Mouse (Mus musculus): ENCODE measurements around the gene Ppp1cc.
A peak's percentile ranks its signal among the peaks of the same experiment; 100 is the strongest.

The Ppp1cc gene

GRCm38 (mm10) chr5:122190465-122190864 lies 32.4 kb downstream of the Ppp1cc start:
- Histone ChIP-seq H3K4me3 (replicated peaks; ENCODE audit: low read length) (no peak overlapping the region), H3K9me3 (ENCODE audit: low read length) (peaks cover 1% of the 10 kb centered on the region), H3K27me3 (ENCODE audit: insufficient read depth, low read length) (no peaks in the 10 kb centered on the region), H3K36me3 (ENCODE audit: insufficient read depth, low read length) (no peaks in the 10 kb centered on the region), H3K4me1 (replicated peaks; ENCODE audit: low read depth, low read length) (peaks cover 62% of the 10 kb centered on the region)
- TF ChIP-seq CTCF (conservative IDR thresholded peaks at IDR 0.05; ENCODE audit: low read length) (no peak), NANOG (IDR thresholded peaks at IDR 0.05; ENCODE audit: borderline replicate concordance, low read length) (no peak), POU5F1 (IDR thresholded peaks at IDR 0.05; ENCODE audit: borderline replicate concordance, low read length) (no peak)

- H3K9me3 ChIP-seq (ENCODE audit: low read length) = no peaks in the 10 kb centered on the region
- H3K4me3 ChIP-seq (replicated peaks; ENCODE audit: low read length) = no peak overlapping the region
- peaks cover 57% of the 10 kb centered on the region for H3K4me1 ChIP-seq (replicated peaks; ENCODE audit: low read depth, low read length)
- TF ChIP-seq POU5F1 (IDR thresholded peaks at IDR 0.05; ENCODE audit: borderline replicate concordance, low read length) = peak; percentile 80; the same call in 1 of the 2 replicates
- no peak for TF ChIP-seq NANOG (IDR thresholded peaks at IDR 0.05; ENCODE audit: borderline replicate concordance, low read length)
- no peak for TF ChIP-seq CTCF (conservative IDR thresholded peaks at IDR 0.05; ENCODE audit: low read length)
- H3K36me3 ChIP-seq (ENCODE audit: insufficient read depth, low read length) = no peaks in the 10 kb centered on the region
- H3K27me3 ChIP-seq (ENCODE audit: insufficient read depth, low read length) = no peaks in the 10 kb centered on the region
Measured at GRCm38 (mm10) chr5:122191269-122192063, 33.4 kb downstream of the Ppp1cc start.

- H3K36me3 ChIP-seq (ENCODE audit: insufficient read depth, low read length) = no peaks in the 10 kb centered on the region
- no peaks in the 10 kb centered on the region for H3K27me3 ChIP-seq (ENCODE audit: insufficient read depth, low read length)
- TF ChIP-seq NANOG (IDR thresholded peaks at IDR 0.05; ENCODE audit: borderline replicate concordance, low read length) (no peak), POU5F1 (IDR thresholded peaks at IDR 0.05; ENCODE audit: borderline replicate concordance, low read length) (no peak), CTCF (conservative IDR thresholded peaks at IDR 0.05; ENCODE audit: low read length) (no peak)
- no peaks in the 10 kb centered on the region for H3K9me3 ChIP-seq (ENCODE audit: low read length)
- no peak overlapping the region for H3K4me3 ChIP-seq (replicated peaks; ENCODE audit: low read length)
- H3K4me1 ChIP-seq (replicated peaks; ENCODE audit: low read depth, low read length) = peaks cover 48% of the 10 kb centered on the region
Measured at GRCm38 (mm10) chr5:122192347-122192746, 34.3 kb downstream of the Ppp1cc start.

- Histone ChIP-seq H3K4me3 (replicated peaks; ENCODE audit: low read length) (no peak overlapping the region), H3K36me3 (ENCODE audit: insufficient read depth, low read length) (peaks cover 22% of the 10 kb centered on the region), H3K9me3 (ENCODE audit: low read length) (peaks cover 10% of the 10 kb centered on the region; the same call in 1 of the 2 replicates), H3K27me3 (ENCODE audit: insufficient read depth, low read length) (no peaks in the 10 kb centered on the region), H3K4me1 (replicated peaks; ENCODE audit: low read depth, low read length) (peaks cover 50% of the 10 kb centered on the region)
- no peak for TF ChIP-seq CTCF (conservative IDR thresholded peaks at IDR 0.05; ENCODE audit: low read length)
- TF ChIP-seq POU5F1 (IDR thresholded peaks at IDR 0.05; ENCODE audit: borderline replicate concordance, low read length) = no peak
- no peak for TF ChIP-seq NANOG (IDR thresholded peaks at IDR 0.05; ENCODE audit: borderline replicate concordance, low read length)
Measured at GRCm38 (mm10) chr5:122200872-122201271, 42.8 kb downstream of the Ppp1cc start.

- peaks cover 54% of the 10 kb centered on the region for H3K4me1 ChIP-seq (replicated peaks; ENCODE audit: low read depth, low read length)
- peaks cover 22% of the 10 kb centered on the region for H3K36me3 ChIP-seq (ENCODE audit: insufficient read depth, low read length)
- no peaks in the 10 kb centered on the region for H3K27me3 ChIP-seq (ENCODE audit: insufficient read depth, low read length)
- H3K9me3 ChIP-seq (ENCODE audit: low read length) = peaks cover 10% of the 10 kb centered on the region; the same call in 1 of the 2 replicates
- H3K4me3 ChIP-seq (replicated peaks; ENCODE audit: low read length) = no peak overlapping the region
- TF ChIP-seq POU5F1 (IDR thresholded peaks at IDR 0.05; ENCODE audit: borderline replicate concordance, low read length) (no peak), CTCF (conservative IDR thresholded peaks at IDR 0.05; ENCODE audit: low read length) (no peak), NANOG (IDR thresholded peaks at IDR 0.05; ENCODE audit: borderline replicate concordance, low read length) (no peak)
Measured at GRCm38 (mm10) chr5:122201904-122202303, 43.8 kb downstream of the Ppp1cc start.

GRCm38 (mm10) chr5:122204180-122204579 lies 46.1 kb downstream of the Ppp1cc start:
- Histone ChIP-seq H3K36me3 (ENCODE audit: insufficient read depth, low read length) (peaks cover 33% of the 10 kb centered on the region), H3K27me3 (ENCODE audit: insufficient read depth, low read length) (no peaks in the 10 kb centered on the region), H3K9me3 (ENCODE audit: low read length) (peaks cover 10% of the 10 kb centered on the region; the same call in 1 of the 2 replicates), H3K4me3 (replicated peaks; ENCODE audit: low read length) (peak overlapping the region; percentile 90; the same call in 1 of the 2 replicates), H3K4me1 (replicated peaks; ENCODE audit: low read depth, low read length) (peaks cover 75% of the 10 kb centered on the region)
- TF ChIP-seq NANOG (IDR thresholded peaks at IDR 0.05; ENCODE audit: borderline replicate concordance, low read length) (no peak), CTCF (conservative IDR thresholded peaks at IDR 0.05; ENCODE audit: low read length) (no peak), POU5F1 (IDR thresholded peaks at IDR 0.05; ENCODE audit: borderline replicate concordance, low read length) (no peak)

- TF ChIP-seq NANOG (IDR thresholded peaks at IDR 0.05; ENCODE audit: borderline replicate concordance, low read length) (no peak), POU5F1 (IDR thresholded peaks at IDR 0.05; ENCODE audit: borderline replicate concordance, low read length) (no peak), CTCF (conservative IDR thresholded peaks at IDR 0.05; ENCODE audit: low read length) (no peak)
- H3K27me3 ChIP-seq (ENCODE audit: insufficient read depth, low read length) = no peaks in the 10 kb centered on the region
- peak within 1 kb of the TSS; percentile 90 for H3K4me3 ChIP-seq (replicated peaks; ENCODE audit: low read length)
- peaks cover 85% of the 10 kb centered on the region for H3K4me1 ChIP-seq (replicated peaks; ENCODE audit: low read depth, low read length)
- H3K9me3 ChIP-seq (ENCODE audit: low read length) = no peaks in the 10 kb centered on the region
- peaks cover 38% of the 10 kb centered on the region for H3K36me3 ChIP-seq (ENCODE audit: insufficient read depth, low read length)
Measured at GRCm38 (mm10) chr5:122206475-122206874, 48.4 kb downstream of the Ppp1cc start, which contains the start of gene Hvcn1. Gene Hvcn1 (plus strand): TSS chr5:122206804.

- Histone ChIP-seq H3K4me1 (replicated peaks; ENCODE audit: low read depth, low read length) (peaks cover 79% of the 10 kb centered on the region), H3K9me3 (ENCODE audit: low read length) (no peaks in the 10 kb centered on the region), H3K27me3 (ENCODE audit: insufficient read depth, low read length) (no peaks in the 10 kb centered on the region), H3K4me3 (replicated peaks; ENCODE audit: low read length) (peak overlapping the region; percentile 79), H3K36me3 (ENCODE audit: insufficient read depth, low read length) (peaks cover 43% of the 10 kb centered on the region)
- TF ChIP-seq POU5F1 (IDR thresholded peaks at IDR 0.05; ENCODE audit: borderline replicate concordance, low read length) (no peak), CTCF (conservative IDR thresholded peaks at IDR 0.05; ENCODE audit: low read length) (no peak), NANOG (IDR thresholded peaks at IDR 0.05; ENCODE audit: borderline replicate concordance, low read length) (no peak)
Measured at GRCm38 (mm10) chr5:122208909-122209308, 50.8 kb downstream of the Ppp1cc start.

Data from E14TG2a.4 (cell line).